Mouse (Mus musculus) layer of hippocampus, postnatal 10 days (tissue): ENCODE results near the gene Ccdc77. TPM values are rescaled to one million over a fixed set of nuclear protein-coding genes. Genes with fewer than 3 reads are reported as not detected.
"Not testable (repeated sequence)": the region's sequence is repeated elsewhere in the genome, so short reads cannot be mapped to it uniquely, and the experiment has no call there.

ENCODE experiments used
- DNase-seq, 2 experiments: peaks; one replicate each; pipeline ENCODE4 v3.0.0; 2021; ENCODE audit warnings: low spot score in 2 of 2
- total RNA-seq, 2 experiments: library from RNA; stranded (reverse); gene quantifications; 2 replicates each; pipeline ENCODE4 v1.2.3; 2021

The Ccdc77 gene
- total RNA-seq, 2 experiments from 2014 or later, result 8.3 to 8.4 TPM

GRCm38 (mm10) chr6:120312443-120312842 lies 51.7 kb downstream of the Ccdc77 start:
- no peak for DNase-seq

GRCm38 (mm10) chr6:120309787-120310186 lies 54.4 kb downstream of the Ccdc77 start:
- DNase-seq, result no peak

GRCm38 (mm10) chr6:120309338-120309737 lies 54.8 kb downstream of the Ccdc77 start:
- DNase-seq, result no peak

GRCm38 (mm10) chr6:120306859-120307594 lies 57.1 kb downstream of the Ccdc77 start:
- no peak for DNase-seq

GRCm38 (mm10) chr6:120302755-120303316 lies 61.3 kb downstream of the Ccdc77 start:
- DNase-seq, result peak; percentile 25 to 53

GRCm38 (mm10) chr6:120301137-120301536 lies 63.0 kb downstream of the Ccdc77 start:
- DNase-seq, result peak; percentile 47 to 59

GRCm38 (mm10) chr6:120296589-120296988 lies 67.6 kb downstream of the Ccdc77 start:
- not testable (repeated sequence) for DNase-seq

- no peak for DNase-seq
These were observed 69.4 kb downstream of the Ccdc77 start for GRCm38 (mm10) chr6:120294785-120295133.

- peak; percentile 55 to 65 for DNase-seq
These were observed 70.0 kb downstream of the Ccdc77 start, which contains the start of the genes D330020A13Rik and B4galnt3 for GRCm38 (mm10) chr6:120294056-120294784. TSS of gene D330020A13Rik (plus strand) at chr6:120294364. TSS of gene B4galnt3 (minus strand) at chr6:120294559.

GRCm38 (mm10) chr6:120291396-120292009 lies 72.7 kb downstream of the Ccdc77 start:
- DNase-seq, result no peak

- DNase-seq, result no peak
These were observed 74.7 kb downstream of the Ccdc77 start for GRCm38 (mm10) chr6:120289430-120289829.

GRCm38 (mm10) chr6:120288541-120288940 lies 75.6 kb downstream of the Ccdc77 start:
- no peak for DNase-seq

GRCm38 (mm10) chr6:120287279-120287678 lies 76.9 kb downstream of the Ccdc77 start:
- no peak for DNase-seq

- no peak for DNase-seq
These were observed 87.2 kb downstream of the Ccdc77 start for GRCm38 (mm10) chr6:120276874-120277449.

- DNase-seq, result no peak
These were observed 88.9 kb downstream of the Ccdc77 start for GRCm38 (mm10) chr6:120275301-120275700.

GRCm38 (mm10) chr6:120274887-120275286 lies 89.3 kb downstream of the Ccdc77 start:
- peak in 1 of 2 experiments; percentile 18 for DNase-seq

Other genes starting within 250 kb of the Ccdc77 start
- not detected for gene D330020A13Rik, start 70.0 kb downstream of the Ccdc77 start, total RNA-seq
- 1 to 10 TPM; 1.9 to 2.2 TPM for gene B4galnt3, start 69.8 kb downstream of the Ccdc77 start, total RNA-seq
- 10 to 100 TPM; 34.2 to 39.2 TPM for gene Kdm5a, start 250 bp downstream of the Ccdc77 start, total RNA-seq
- 1 to 10 TPM; 4.0 to 4.1 TPM for gene Il17ra, start 98.9 kb upstream of the Ccdc77 start, total RNA-seq
- 10 to 100 TPM; 38.2 to 42.5 TPM for gene Tmem121b, start 129.4 kb upstream of the Ccdc77 start, total RNA-seq
- 10 to 100 TPM; 34.3 to 37.2 TPM for gene Hdhd5, start 166.9 kb upstream of the Ccdc77 start, total RNA-seq